Mouse (Mus musculus) cerebellum, adult 11-12 months (tissue): ENCODE results near the gene Rnf213.

Experiments used
- DNase-seq: peaks from one replicate; pipeline ENCODE4 v3.0.0; 2022

Gene Rnf213

DNA sequence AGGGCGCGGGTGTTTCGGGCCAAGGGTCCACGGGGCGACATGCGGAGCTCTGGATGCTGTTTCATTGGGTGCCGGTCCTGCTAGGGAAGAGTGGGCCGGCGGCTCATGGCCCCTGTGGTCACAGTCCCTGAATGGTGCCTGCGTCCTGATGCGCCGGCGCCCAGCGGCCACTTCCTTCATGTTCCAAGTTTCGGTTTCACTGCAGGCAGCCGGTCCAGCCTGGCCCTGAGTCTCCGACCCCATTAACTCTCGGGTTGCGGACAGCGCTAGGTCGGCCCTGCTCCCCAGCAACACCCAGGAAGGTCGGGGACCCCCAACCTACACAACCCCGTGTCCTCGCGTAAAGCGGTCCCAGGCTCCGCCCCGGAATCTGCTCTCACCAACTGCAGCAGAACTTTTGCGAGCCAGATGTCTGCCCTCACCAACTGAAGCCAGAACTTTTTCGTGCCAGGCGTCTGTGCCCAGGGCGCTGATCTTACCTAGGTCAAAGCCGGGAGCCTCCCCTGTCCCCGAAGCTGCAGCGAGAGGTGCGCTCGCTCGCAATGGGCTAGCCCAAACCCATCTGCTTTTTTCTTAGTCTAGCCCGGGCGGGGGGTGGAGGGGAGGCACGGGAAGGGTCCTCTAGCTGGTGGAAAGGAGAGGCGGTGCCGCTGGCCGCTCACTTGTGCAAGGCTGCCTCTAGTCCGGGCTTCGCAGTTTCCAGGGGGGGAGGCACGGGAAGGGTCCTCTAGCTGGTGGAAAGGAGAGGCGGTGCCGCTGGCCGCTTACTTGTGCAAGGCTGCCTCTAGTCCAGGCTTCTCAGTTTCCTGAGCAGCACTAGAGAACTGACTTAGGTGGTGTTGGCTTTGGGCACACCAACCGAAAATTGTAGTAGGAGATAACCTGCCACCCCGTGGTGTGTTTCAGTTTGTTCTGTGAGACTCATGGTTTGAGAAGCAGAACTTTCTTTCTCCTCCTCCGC, 2.3 kb upstream of the Rnf213 start:
- peak; percentile 12 for DNase-seq

DNA sequence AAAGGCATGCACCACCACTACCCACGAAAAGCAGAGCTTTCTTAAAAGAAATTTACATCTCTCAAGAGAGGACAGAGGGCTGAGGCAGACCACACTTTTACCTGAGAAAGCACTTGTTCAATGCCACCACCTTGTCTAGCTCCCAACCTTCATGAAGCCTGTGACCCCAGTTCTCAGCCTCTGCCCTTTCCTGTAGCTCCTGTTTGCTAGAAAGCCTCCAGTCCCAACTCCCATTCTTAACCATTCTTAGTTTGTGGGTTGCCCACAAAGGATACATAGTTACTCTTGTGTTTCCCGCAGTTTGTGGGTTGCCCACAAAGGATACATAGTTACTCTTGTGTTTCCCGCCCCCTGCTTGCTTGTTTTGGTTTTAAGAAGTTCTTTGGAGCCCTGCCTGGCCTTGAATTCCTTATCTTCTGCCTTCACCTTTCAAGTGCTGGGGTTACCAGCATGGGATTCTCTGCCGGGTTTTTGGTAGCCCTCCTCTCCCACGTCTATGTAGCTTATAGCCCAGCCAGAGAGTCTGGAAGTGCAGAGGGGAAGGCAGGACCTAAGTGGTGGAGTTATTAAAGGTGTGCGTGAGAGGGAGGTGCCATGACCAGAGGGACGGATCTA, 1.4 kb upstream of the Rnf213 start:
- DNase-seq = no peak

- DNase-seq = peak; percentile 23
Measured at GRCm38 (mm10) chr11:119392001-119392614, 792 bp upstream of the Rnf213 start.

DNA sequence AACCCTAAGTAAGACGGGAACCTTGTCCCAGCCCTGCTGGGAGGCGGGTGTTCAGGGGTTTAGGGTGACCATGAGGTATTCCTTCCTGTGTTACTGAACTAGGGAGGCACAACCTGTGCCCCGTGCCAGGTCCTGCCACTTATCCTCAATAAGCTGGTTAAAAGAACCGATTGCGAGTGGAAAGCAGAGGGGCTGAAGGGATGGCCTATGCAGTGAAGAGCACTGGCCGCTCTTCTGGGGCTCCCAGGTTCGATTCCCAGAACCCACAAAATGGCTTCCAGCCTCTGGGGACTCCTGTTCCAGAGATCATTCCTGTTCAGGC, 544 bp downstream of the Rnf213 start:
- no peak for DNase-seq

- no peak for DNase-seq
Measured at GRCm38 (mm10) chr11:119394210-119394609, 1.3 kb downstream of the Rnf213 start.

DNA sequence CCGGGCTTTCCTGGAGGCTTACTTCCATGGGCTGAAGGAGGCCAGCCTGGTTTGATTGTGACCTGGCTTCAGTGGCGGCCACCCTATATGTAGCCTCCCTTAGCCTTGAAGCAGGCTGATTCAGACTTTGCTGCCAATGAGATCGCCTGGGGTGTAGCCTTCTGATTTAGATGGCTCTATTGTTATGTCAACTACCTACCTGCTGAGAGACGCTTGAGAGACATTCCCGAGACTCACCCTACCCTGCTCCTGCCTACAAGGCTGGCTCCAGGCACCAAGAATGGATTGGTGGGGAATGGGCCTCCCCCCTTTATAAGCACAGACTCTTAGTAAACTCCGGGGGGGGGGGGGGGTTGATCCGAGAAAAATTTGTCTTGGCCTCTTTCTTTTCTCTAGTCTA, 2.5 kb downstream of the Rnf213 start:
- no peak for DNase-seq

DNA sequence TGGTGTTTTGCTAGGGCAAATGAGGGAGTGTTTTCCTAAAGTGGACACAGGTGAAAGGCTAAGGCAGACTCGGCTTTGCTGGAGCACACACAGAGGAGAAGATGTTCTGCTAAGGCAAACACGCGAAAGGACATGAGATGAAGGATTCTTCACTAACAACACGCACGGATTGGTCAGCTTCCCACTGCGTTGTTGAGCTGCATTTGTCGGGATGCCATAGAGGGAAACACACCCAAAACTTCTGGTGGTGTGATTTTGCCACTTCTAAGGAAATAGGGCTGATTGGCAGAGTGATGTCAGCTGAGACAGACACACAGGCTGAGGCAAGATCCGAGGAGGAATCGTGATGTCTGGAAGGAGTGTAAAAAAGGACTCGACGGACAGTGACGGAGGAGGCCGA, 3.0 kb downstream of the Rnf213 start:
- no peak for DNase-seq

DNA sequence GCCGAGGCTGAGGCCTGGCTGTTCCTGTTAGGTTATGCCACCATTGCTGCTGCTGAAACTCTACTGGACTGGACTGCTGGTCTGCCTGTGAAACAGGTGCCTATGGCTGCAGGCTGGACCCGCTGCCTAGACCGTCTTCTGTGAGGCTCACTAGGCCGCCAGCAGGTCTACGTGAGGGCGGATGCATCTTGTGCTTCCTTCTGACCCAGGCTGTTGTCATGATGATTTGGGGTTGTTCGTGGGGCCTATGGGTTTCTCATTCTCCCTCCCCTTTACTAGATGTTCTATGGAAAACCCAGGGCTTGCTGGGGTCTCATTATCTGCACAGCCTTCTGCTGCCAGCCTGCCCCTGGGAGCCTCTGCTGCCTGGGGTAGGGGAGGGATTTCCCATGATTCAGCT, 3.6 kb downstream of the Rnf213 start:
- DNase-seq = no peak

GRCm38 (mm10) chr11:119402501-119403160, 9.7 kb downstream of the Rnf213 start:
- no peak for DNase-seq

GRCm38 (mm10) chr11:119404627-119405026, 11.7 kb downstream of the Rnf213 start:
- DNase-seq = no peak

DNA sequence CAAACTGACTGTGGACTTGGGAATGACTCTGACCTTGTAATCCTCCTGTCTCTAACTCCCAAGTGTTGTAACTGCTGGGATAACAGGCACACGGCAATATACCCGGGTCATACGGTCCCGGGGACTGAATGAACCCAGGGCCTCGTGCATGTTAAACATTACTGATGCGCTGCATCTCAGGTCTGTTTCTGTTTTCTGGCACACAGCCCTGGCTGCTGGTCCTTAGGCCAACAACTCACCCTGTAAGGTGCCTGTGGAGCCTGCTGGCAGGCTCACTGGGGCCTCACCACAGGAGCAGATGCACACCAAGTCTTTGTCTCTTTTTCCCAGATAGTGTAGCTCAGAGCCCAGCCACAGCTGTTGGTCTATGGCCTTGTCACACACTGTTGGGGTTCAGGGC, 14.5 kb downstream of the Rnf213 start:
- DNase-seq = no peak

DNA sequence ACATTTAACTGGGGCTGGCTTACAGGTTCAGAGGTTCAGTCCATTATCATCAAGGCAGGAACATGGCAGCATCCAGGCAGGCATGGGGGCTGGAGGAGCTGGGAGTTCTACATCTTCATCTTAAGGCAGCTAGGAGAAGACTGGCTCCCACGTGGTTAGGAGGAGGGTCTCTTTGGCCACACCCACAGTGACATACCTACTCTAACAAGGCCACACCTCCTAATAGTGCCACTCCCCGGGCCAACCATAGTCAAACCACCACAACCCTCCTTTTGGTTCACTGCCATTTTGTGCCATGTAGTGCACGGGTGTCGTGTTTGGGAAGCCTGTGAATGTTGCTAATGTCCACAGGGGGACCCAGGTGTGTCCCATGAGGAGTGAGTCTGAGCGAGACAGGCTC, 15.1 kb downstream of the Rnf213 start:
- no peak for DNase-seq

DNA sequence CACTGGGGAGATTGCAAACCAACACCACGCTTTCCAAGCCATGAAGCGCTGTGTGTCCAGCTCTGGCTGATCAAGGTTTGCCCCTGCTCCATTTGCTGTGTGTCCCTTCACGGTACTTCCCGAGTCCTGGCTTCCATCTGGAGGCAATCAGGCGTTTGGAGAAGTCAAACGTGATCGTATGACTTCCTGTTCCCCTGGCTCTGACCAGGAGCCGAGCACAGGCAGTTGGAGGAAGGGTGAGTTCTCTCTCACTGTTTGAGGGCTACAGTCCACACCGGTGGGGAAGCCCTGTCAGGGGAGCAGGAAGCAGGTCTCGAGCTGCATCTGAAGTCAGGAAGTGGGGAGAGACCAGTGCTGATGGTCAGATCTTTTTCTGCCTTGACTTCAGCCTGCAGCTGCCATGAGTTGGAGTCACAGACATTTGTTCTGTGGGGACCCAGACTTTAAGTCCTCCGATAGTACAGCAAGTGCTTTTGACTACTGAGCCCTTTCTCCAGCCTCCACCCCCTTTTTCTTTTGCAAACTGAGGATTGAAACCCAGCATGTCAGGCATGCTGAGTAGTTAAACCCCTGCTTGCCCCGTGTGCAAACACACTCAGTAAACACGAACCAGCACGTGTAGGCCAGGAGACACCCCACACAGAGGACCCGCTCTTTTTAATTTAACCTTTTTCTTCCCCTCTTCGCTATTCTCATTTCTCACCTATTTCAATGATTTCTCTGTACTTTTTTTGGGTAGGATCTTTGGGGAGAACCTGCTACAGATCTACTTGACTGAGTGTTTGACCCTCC, 26.6 kb downstream of the Rnf213 start:
- DNase-seq = no peak

- DNase-seq = no peak
Measured at GRCm38 (mm10) chr11:119420426-119420825, 27.5 kb downstream of the Rnf213 start.

GRCm38 (mm10) chr11:119427431-119427830, 34.5 kb downstream of the Rnf213 start:
- DNase-seq = no peak

- no peak for DNase-seq
Measured at GRCm38 (mm10) chr11:119427986-119428385, 35.1 kb downstream of the Rnf213 start.

DNA sequence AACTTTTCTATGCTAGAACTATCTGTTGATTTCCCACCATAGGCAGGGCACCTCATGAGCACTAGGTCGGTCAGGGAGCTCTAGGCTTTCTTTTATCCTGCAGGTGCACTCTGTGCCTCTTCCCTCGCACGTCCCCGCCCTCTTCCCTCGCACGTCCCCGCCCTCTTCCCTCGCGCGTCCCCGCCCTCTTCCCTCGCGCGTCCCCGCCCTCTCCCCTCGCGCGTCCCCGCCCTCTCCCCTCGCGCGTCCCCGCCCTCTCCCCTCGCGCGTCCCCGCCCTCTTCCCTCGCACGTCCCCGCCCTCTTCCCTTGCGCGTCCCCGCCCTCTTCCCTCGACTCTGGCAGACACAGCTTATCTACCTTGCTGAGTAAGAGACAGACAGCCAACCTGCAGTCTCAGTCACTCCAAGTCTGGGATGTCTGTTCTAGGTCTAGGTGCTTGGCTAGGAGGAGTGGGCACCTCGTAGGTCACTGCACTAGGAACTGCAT, 35.8 kb downstream of the Rnf213 start:
- no peak for DNase-seq

- no peak for DNase-seq
Measured at GRCm38 (mm10) chr11:119431516-119431915, 38.6 kb downstream of the Rnf213 start.

- DNase-seq = peak; percentile 46
Measured at GRCm38 (mm10) chr11:119432706-119433105, 39.8 kb downstream of the Rnf213 start.

DNA sequence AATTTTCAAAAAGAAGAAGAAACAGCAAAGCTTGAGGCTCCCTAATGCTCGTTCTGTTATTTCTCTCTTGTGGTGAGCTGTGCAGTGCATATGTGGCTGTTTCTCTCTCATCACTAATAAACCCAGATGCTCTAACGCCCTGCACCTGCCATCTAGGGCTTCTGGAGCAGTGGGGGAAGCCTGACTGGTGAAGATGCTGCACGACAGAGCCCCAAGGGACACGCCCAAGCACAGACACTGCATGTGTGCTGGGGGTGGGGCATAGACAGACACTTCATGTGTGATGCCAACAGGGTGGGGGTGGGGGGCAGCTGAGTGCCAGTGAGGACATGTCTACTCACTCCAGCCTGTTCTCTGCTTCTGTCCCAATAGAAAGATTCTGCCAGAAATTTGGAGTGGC, 41.4 kb downstream of the Rnf213 start:
- no peak for DNase-seq

DNA sequence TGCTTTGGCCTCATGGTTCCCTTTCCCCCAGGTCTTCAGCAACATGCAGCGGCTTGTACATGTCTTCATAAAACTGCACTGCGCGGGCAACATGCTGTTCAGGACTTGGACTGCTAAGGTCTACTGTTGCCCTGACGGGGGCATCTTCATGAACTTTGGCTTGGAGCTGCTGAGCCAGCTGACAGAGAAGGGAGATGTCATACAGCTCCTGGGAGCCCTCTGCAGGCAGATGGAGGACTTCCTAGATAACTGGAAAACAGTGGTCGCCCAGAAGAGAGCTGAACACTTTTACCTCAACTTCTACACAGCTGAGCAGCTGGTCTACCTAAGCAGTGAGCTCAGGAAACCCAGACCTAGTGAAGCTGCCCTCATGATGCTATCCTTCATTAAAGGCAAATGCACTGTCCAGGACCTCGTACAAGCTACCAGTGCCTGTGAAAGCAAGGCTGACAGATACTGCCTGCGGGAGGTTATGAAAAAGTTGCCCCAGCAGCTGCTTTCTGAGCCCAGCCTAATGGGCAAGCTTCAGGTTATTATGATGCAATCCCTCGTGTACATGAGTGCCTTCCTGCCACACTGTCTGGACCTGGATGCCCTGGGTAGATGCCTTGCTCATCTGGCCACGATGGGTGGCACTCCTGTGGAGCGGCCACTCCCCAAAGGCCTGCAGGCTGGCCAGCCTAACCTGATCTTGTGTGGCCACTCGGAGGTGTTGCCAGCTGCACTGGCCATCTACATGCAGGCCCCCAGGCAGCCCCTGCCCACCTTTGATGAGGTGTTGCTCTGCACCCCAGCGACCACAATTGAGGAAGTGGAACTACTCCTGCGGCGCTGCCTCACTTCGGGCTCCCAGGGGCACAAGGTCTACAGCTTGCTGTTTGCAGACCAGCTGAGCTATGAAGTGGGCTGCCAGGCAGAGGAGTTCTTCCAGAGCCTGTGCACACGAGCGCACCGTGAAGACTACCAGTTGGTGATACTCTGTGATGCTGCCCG, 43.3 kb downstream of the Rnf213 start:
- no peak for DNase-seq
